Mouse (Mus musculus): Measurements from ENCODE around the gene Syce3. TPM values are rescaled to one million over a fixed set of nuclear protein-coding genes. Genes with fewer than 3 reads are reported as not detected.

Gene Syce3
- polyA plus RNA-seq, 1 experiment from 2014 or later: not detected

GRCm38 (mm10) chr15:89372068-89372467 is 38.2 kb downstream of the Syce3 start:
- no peak for ATAC-seq (ENCODE audit: low read depth)
- Histone ChIP-seq H3K9me3 (replicated peaks) (no peaks in the 10 kb centered on the region), H3K4me3 (replicated peaks) (0 out of 2 replicates have a peak overlapping the region, but pooled peaks have one; percentile 71), H3K36me3 (peaks cover 58% of the 10 kb centered on the region), H3K27ac (0 out of 2 replicates have a peak overlapping the region, but pooled peaks have one; percentile 87), H3K4me1 (replicated peaks) (peaks cover 40% of the 10 kb centered on the region), H3K9ac (0 out of 2 replicates have a peak overlapping the region, but pooled peaks have one; percentile 2), H3K27me3 (peaks cover 13% of the 10 kb centered on the region), H3K4me2 (peak overlapping the region; percentile 98)
- no peak for DNase-seq
- 87% methylated on average over 13 of the region's 13 CpGs for WGBS (ENCODE audit: insufficient replicate concordance)

GRCm38 (mm10) chr15:89365141-89365551 is 45.2 kb downstream of the Syce3 start:
- Histone ChIP-seq H3K4me3 (replicated peaks) (no peak overlapping the region), H3K36me3 (peaks cover 100% of the 10 kb centered on the region), H3K27me3 (no peaks in the 10 kb centered on the region), H3K27ac (no peak overlapping the region), H3K9ac (no peak overlapping the region), H3K4me1 (replicated peaks) (peaks cover 4% of the 10 kb centered on the region; the same call in 1 of the 2 replicates), H3K9me3 (replicated peaks) (no peaks in the 10 kb centered on the region), H3K4me2 (no peak overlapping the region)
- WGBS (ENCODE audit: insufficient replicate concordance): 93% methylated on average over 4 of the region's 4 CpGs
- DNase-seq: no peak
- ATAC-seq (ENCODE audit: low read depth): no peak

- WGBS (ENCODE audit: insufficient replicate concordance): 92% methylated on average over 7 of the region's 7 CpGs
- H3K4me1 ChIP-seq (replicated peaks): peaks cover 24% of the 10 kb centered on the region
- peaks cover 96% of the 10 kb centered on the region for H3K36me3 ChIP-seq
- H3K9ac ChIP-seq: no peak overlapping the region
- ATAC-seq (ENCODE audit: low read depth) (no peak), DNase-seq (no peak)
- no peaks in the 10 kb centered on the region for H3K9me3 ChIP-seq (replicated peaks)
- H3K4me2 ChIP-seq: no peak overlapping the region
- H3K27me3 ChIP-seq: no peaks in the 10 kb centered on the region
- H3K27ac ChIP-seq: no peak overlapping the region
- H3K4me3 ChIP-seq (replicated peaks): no peak overlapping the region
Observed at GRCm38 (mm10) chr15:89363051-89363450, 47.3 kb downstream of the Syce3 start.

GRCm38 (mm10) chr15:89358784-89359183 is 51.5 kb downstream of the Syce3 start:
- ATAC-seq (ENCODE audit: low read depth): no peak
- H3K9ac ChIP-seq: 0 out of 2 replicates have a peak overlapping the region, but pooled peaks have one; percentile 26
- peak overlapping the region; percentile 72; the same call in 1 of the 2 replicates for H3K4me2 ChIP-seq
- peaks cover 52% of the 10 kb centered on the region for H3K4me1 ChIP-seq (replicated peaks)
- H3K4me3 ChIP-seq (replicated peaks): no peak overlapping the region
- no peaks in the 10 kb centered on the region for H3K27me3 ChIP-seq
- H3K9me3 ChIP-seq (replicated peaks): no peaks in the 10 kb centered on the region
- DNase-seq: no peak
- no peak overlapping the region for H3K27ac ChIP-seq
- H3K36me3 ChIP-seq: peaks cover 69% of the 10 kb centered on the region
- 46% methylated on average over 3 of the region's 3 CpGs for WGBS (ENCODE audit: insufficient replicate concordance)

GRCm38 (mm10) chr15:89356372-89356771 is 53.9 kb downstream of the Syce3 start:
- peak; percentile 64 for ATAC-seq (ENCODE audit: low read depth)
- peak; percentile 86 for DNase-seq
- Histone ChIP-seq H3K27ac (peak overlapping the region; percentile 91), H3K4me1 (replicated peaks) (peaks cover 55% of the 10 kb centered on the region), H3K9me3 (replicated peaks) (no peaks in the 10 kb centered on the region), H3K4me3 (replicated peaks) (peak overlapping the region; percentile 71), H3K36me3 (peaks cover 69% of the 10 kb centered on the region), H3K9ac (peak overlapping the region; percentile 79), H3K27me3 (no peaks in the 10 kb centered on the region), H3K4me2 (peak overlapping the region; percentile 72)
- WGBS (ENCODE audit: insufficient replicate concordance): under 1% methylated on average over 15 of the region's 15 CpGs

- Histone ChIP-seq H3K4me2 (peak within 1 kb of the TSS; percentile 81), H3K36me3 (peaks cover 69% of the 10 kb centered on the region), H3K4me3 (replicated peaks) (peak within 1 kb of the TSS; percentile 71), H3K27me3 (no peaks in the 10 kb centered on the region), H3K9me3 (replicated peaks) (no peaks in the 10 kb centered on the region), H3K27ac (peak within 1 kb of the TSS; percentile 91), H3K4me1 (replicated peaks) (peaks cover 52% of the 10 kb centered on the region), H3K9ac (peak within 1 kb of the TSS; percentile 86)
- under 1% methylated on average over 64 of the region's 64 CpGs for WGBS (ENCODE audit: insufficient replicate concordance)
- ATAC-seq (ENCODE audit: low read depth) (peak; percentile 87), DNase-seq (peak; percentile 89)
Observed at GRCm38 (mm10) chr15:89355241-89356187, 54.8 kb downstream of the Syce3 start, which contains the start of the genes Lmf2 and Ncaph2. Gene Lmf2, minus strand, starts transcription at chr15:89355659. Gene Ncaph2, plus strand, starts transcription at chr15:89355719.

- Histone ChIP-seq H3K9me3 (replicated peaks) (no peaks in the 10 kb centered on the region), H3K4me1 (replicated peaks) (peaks cover 45% of the 10 kb centered on the region), H3K27me3 (no peaks in the 10 kb centered on the region), H3K27ac (peak overlapping the region; percentile 84), H3K4me3 (replicated peaks) (peak overlapping the region; percentile 71), H3K36me3 (peaks cover 63% of the 10 kb centered on the region), H3K4me2 (peak overlapping the region; percentile 81), H3K9ac (peak overlapping the region; percentile 86)
- WGBS (ENCODE audit: insufficient replicate concordance): 79% methylated on average over 7 of the region's 7 CpGs
- no peak for ATAC-seq (ENCODE audit: low read depth)
- DNase-seq: no peak
Observed at GRCm38 (mm10) chr15:89354455-89354854, 55.8 kb downstream of the Syce3 start.

- Histone ChIP-seq H3K27ac (no peak overlapping the region), H3K4me2 (peak overlapping the region; percentile 81), H3K27me3 (no peaks in the 10 kb centered on the region), H3K4me3 (replicated peaks) (peak overlapping the region; percentile 71), H3K9me3 (replicated peaks) (no peaks in the 10 kb centered on the region), H3K4me1 (replicated peaks) (peaks cover 39% of the 10 kb centered on the region), H3K36me3 (peaks cover 60% of the 10 kb centered on the region), H3K9ac (peak overlapping the region; percentile 86)
- no peak for DNase-seq
- ATAC-seq (ENCODE audit: low read depth): no peak
- WGBS (ENCODE audit: insufficient replicate concordance): 93% methylated on average over 16 of the region's 16 CpGs
Observed at GRCm38 (mm10) chr15:89353837-89354236, 56.5 kb downstream of the Syce3 start.

- 94% methylated on average over 12 of the region's 12 CpGs for whole genome bisulfite sequencing (ENCODE audit: insufficient replicate concordance)
- no peak overlapping the region for H3K4me2 ChIP-seq
- peaks cover 29% of the 10 kb centered on the region for H3K4me1 ChIP-seq (replicated peaks)
- no peak overlapping the region for H3K9ac ChIP-seq
- no peaks in the 10 kb centered on the region for H3K9me3 ChIP-seq (replicated peaks)
- H3K27me3 ChIP-seq: no peaks in the 10 kb centered on the region
- H3K36me3 ChIP-seq: peaks cover 50% of the 10 kb centered on the region
- ATAC-seq (ENCODE audit: low read depth): no peak
- H3K27ac ChIP-seq: no peak overlapping the region
- no peak for DNase-seq
- no peak overlapping the region for H3K4me3 ChIP-seq (replicated peaks)
Observed at GRCm38 (mm10) chr15:89352795-89353194, 57.5 kb downstream of the Syce3 start.

- H3K27ac ChIP-seq: no peak overlapping the region
- DNase-seq (no peak), ATAC-seq (ENCODE audit: low read depth) (no peak)
- H3K4me3 ChIP-seq (replicated peaks): no peak overlapping the region
- H3K4me1 ChIP-seq (replicated peaks): peaks cover 21% of the 10 kb centered on the region
- H3K9ac ChIP-seq: no peak overlapping the region
- H3K9me3 ChIP-seq (replicated peaks): no peaks in the 10 kb centered on the region
- H3K36me3 ChIP-seq: peaks cover 44% of the 10 kb centered on the region
- WGBS (ENCODE audit: insufficient replicate concordance): 92% methylated on average over 14 of the region's 14 CpGs
- no peaks in the 10 kb centered on the region for H3K27me3 ChIP-seq
- no peak overlapping the region for H3K4me2 ChIP-seq
Observed at GRCm38 (mm10) chr15:89352054-89352453, 58.2 kb downstream of the Syce3 start.

- DNase-seq: no peak
Observed at GRCm38 (mm10) chr15:89351302-89351701, 59.0 kb downstream of the Syce3 start.

More at GRCm38 (mm10) chr15:89351302-89351701, 59.0 kb downstream of the Syce3 start:
- H3K9me3 ChIP-seq (replicated peaks): no peaks in the 10 kb centered on the region
- no peak overlapping the region for H3K4me2 ChIP-seq
- H3K27me3 ChIP-seq: no peaks in the 10 kb centered on the region
- H3K9ac ChIP-seq: no peak overlapping the region
- no peak overlapping the region for H3K27ac ChIP-seq
- no peak for ATAC-seq (ENCODE audit: low read depth)
- H3K4me1 ChIP-seq (replicated peaks): peaks cover 16% of the 10 kb centered on the region
- H3K36me3 ChIP-seq: peaks cover 44% of the 10 kb centered on the region
- 86% methylated on average over 15 of the region's 15 CpGs for WGBS (ENCODE audit: insufficient replicate concordance)
- H3K4me3 ChIP-seq (replicated peaks): no peak overlapping the region
